Mouse (Mus musculus) layer of hippocampus, adult 9-11 months (tissue): ENCODE measurements around the gene Rnf38.

Experiments
- DNase-seq: peaks from one replicate; pipeline ENCODE4 v3.0.0; 2022

Rnf38 gene

GRCm38 (mm10) chr4:44223444-44223843 is 10.1 kb downstream of the Rnf38 start:
- no peak for DNase-seq

GRCm38 (mm10) chr4:44216797-44217442 is 16.7 kb downstream of the Rnf38 start:
- no peak for DNase-seq

GRCm38 (mm10) chr4:44199968-44200367 is 33.6 kb downstream of the Rnf38 start:
- no peak for DNase-seq

GRCm38 (mm10) chr4:44187431-44187830 is 46.2 kb downstream of the Rnf38 start:
- no peak for DNase-seq

- no peak for DNase-seq
Measured at GRCm38 (mm10) chr4:44183862-44184261, 49.7 kb downstream of the Rnf38 start.

- DNase-seq: peak; percentile 31
Measured at GRCm38 (mm10) chr4:44179748-44180147, 53.8 kb downstream of the Rnf38 start.

GRCm38 (mm10) chr4:44173177-44173576 is 60.4 kb downstream of the Rnf38 start:
- peak; percentile 42 for DNase-seq

- DNase-seq: no peak
Measured at GRCm38 (mm10) chr4:44172676-44173075, 60.9 kb downstream of the Rnf38 start.

GRCm38 (mm10) chr4:44169884-44170283 is 63.7 kb downstream of the Rnf38 start:
- no peak for DNase-seq

GRCm38 (mm10) chr4:44168816-44169215 is 64.8 kb downstream of the Rnf38 start:
- DNase-seq: no peak

GRCm38 (mm10) chr4:44168231-44168647 is 65.3 kb downstream of the Rnf38 start:
- peak; percentile 93 for DNase-seq

GRCm38 (mm10) chr4:44167397-44168121 is 66.0 kb downstream of the Rnf38 start:
- peak; percentile 71 for DNase-seq

GRCm38 (mm10) chr4:44166702-44167396 is 66.7 kb downstream of the Rnf38 start:
- no peak for DNase-seq

GRCm38 (mm10) chr4:44164621-44165020 is 69.0 kb downstream of the Rnf38 start:
- no peak for DNase-seq

- DNase-seq: no peak
Measured at GRCm38 (mm10) chr4:44163034-44163433, 70.6 kb downstream of the Rnf38 start.

- DNase-seq: no peak
Measured at GRCm38 (mm10) chr4:44160990-44161689, 72.4 kb downstream of the Rnf38 start.

- no peak for DNase-seq
Measured at GRCm38 (mm10) chr4:44159839-44160238, 73.8 kb downstream of the Rnf38 start.

- DNase-seq: no peak
Measured at GRCm38 (mm10) chr4:44156481-44156880, 77.1 kb downstream of the Rnf38 start.

GRCm38 (mm10) chr4:44154884-44155283 is 78.7 kb downstream of the Rnf38 start:
- DNase-seq: no peak

GRCm38 (mm10) chr4:44152904-44153303 is 80.7 kb downstream of the Rnf38 start:
- DNase-seq: no peak

GRCm38 (mm10) chr4:44126805-44127204 is 106.8 kb downstream of the Rnf38 start:
- no peak for DNase-seq

- no peak for DNase-seq
Measured at GRCm38 (mm10) chr4:44119410-44120201, 114.0 kb downstream of the Rnf38 start.
